Mouse (Mus musculus): ENCODE results near the gene Isl1. TPM values are rescaled to one million over a fixed set of nuclear protein-coding genes. Genes with fewer than 3 reads are reported as not detected.

Isl1 gene
- polyA plus RNA-seq, 1 experiment = 48.6 TPM

- TF ChIP-seq POLR2A (IDR thresholded peaks at IDR 0.05; ENCODE audit: borderline replicate concordance, extremely low read depth, insufficient read depth, insufficient read length, poor library complexity, severe bottlenecking) = no peak
- no peak for TF ChIP-seq CTCF (IDR thresholded peaks at IDR 0.05; ENCODE audit: borderline replicate concordance, extremely low read depth, insufficient read depth, insufficient read length)
- DNase-seq (ENCODE audit: low read depth) = peak; percentile 64
These were observed 4.6 kb downstream of the Isl1 start for GRCm38 (mm10) chr13:116304713-116305470.

- DNase-seq (ENCODE audit: low read depth) = no peak
- TF ChIP-seq POLR2A (IDR thresholded peaks at IDR 0.05; ENCODE audit: borderline replicate concordance, extremely low read depth, insufficient read depth, insufficient read length, poor library complexity, severe bottlenecking) (no peak), CTCF (IDR thresholded peaks at IDR 0.05; ENCODE audit: borderline replicate concordance, extremely low read depth, insufficient read depth, insufficient read length) (no peak)
These were observed 5.7 kb downstream of the Isl1 start for GRCm38 (mm10) chr13:116303766-116304165.

GRCm38 (mm10) chr13:116302861-116303260 lies 6.6 kb downstream of the Isl1 start:
- TF ChIP-seq POLR2A (IDR thresholded peaks at IDR 0.05; ENCODE audit: borderline replicate concordance, extremely low read depth, insufficient read depth, insufficient read length, poor library complexity, severe bottlenecking) = no peak
- no peak for TF ChIP-seq CTCF (IDR thresholded peaks at IDR 0.05; ENCODE audit: borderline replicate concordance, extremely low read depth, insufficient read depth, insufficient read length)
- DNase-seq (ENCODE audit: low read depth) = no peak

GRCm38 (mm10) chr13:116301706-116302105 lies 7.8 kb downstream of the Isl1 start:
- no peak for DNase-seq (ENCODE audit: low read depth)
- TF ChIP-seq POLR2A (IDR thresholded peaks at IDR 0.05; ENCODE audit: borderline replicate concordance, extremely low read depth, insufficient read depth, insufficient read length, poor library complexity, severe bottlenecking) = no peak
- TF ChIP-seq CTCF (IDR thresholded peaks at IDR 0.05; ENCODE audit: borderline replicate concordance, extremely low read depth, insufficient read depth, insufficient read length) = no peak

- peak; percentile 31 for DNase-seq (ENCODE audit: low read depth)
These were observed 10.2 kb downstream of the Isl1 start for GRCm38 (mm10) chr13:116299241-116299640.

GRCm38 (mm10) chr13:116298641-116299170 lies 10.8 kb downstream of the Isl1 start:
- TF ChIP-seq CTCF (IDR thresholded peaks at IDR 0.05; ENCODE audit: borderline replicate concordance, extremely low read depth, insufficient read depth, insufficient read length) (no peak), POLR2A (IDR thresholded peaks at IDR 0.05; ENCODE audit: borderline replicate concordance, extremely low read depth, insufficient read depth, insufficient read length, poor library complexity, severe bottlenecking) (no peak)
- DNase-seq (ENCODE audit: low read depth) = peak; percentile 55

More at GRCm38 (mm10) chr13:116299241-116299640, 10.2 kb downstream of the Isl1 start:
- TF ChIP-seq CTCF (IDR thresholded peaks at IDR 0.05; ENCODE audit: borderline replicate concordance, extremely low read depth, insufficient read depth, insufficient read length) = no peak
- no peak for TF ChIP-seq POLR2A (IDR thresholded peaks at IDR 0.05; ENCODE audit: borderline replicate concordance, extremely low read depth, insufficient read depth, insufficient read length, poor library complexity, severe bottlenecking)

- DNase-seq (ENCODE audit: low read depth) = peak; percentile 49
- TF ChIP-seq POLR2A (IDR thresholded peaks at IDR 0.05; ENCODE audit: borderline replicate concordance, extremely low read depth, insufficient read depth, insufficient read length, poor library complexity, severe bottlenecking) = no peak
- no peak for TF ChIP-seq CTCF (IDR thresholded peaks at IDR 0.05; ENCODE audit: borderline replicate concordance, extremely low read depth, insufficient read depth, insufficient read length)
These were observed 11.5 kb downstream of the Isl1 start for GRCm38 (mm10) chr13:116298001-116298400.

GRCm38 (mm10) chr13:116297048-116297811 lies 12.3 kb downstream of the Isl1 start:
- TF ChIP-seq POLR2A (IDR thresholded peaks at IDR 0.05; ENCODE audit: borderline replicate concordance, extremely low read depth, insufficient read depth, insufficient read length, poor library complexity, severe bottlenecking) (no peak), CTCF (IDR thresholded peaks at IDR 0.05; ENCODE audit: borderline replicate concordance, extremely low read depth, insufficient read depth, insufficient read length) (no peak)
- peak; percentile 57 for DNase-seq (ENCODE audit: low read depth)

GRCm38 (mm10) chr13:116295401-116295800 lies 14.1 kb downstream of the Isl1 start:
- peak; percentile 18 for DNase-seq (ENCODE audit: low read depth)
- TF ChIP-seq POLR2A (IDR thresholded peaks at IDR 0.05; ENCODE audit: borderline replicate concordance, extremely low read depth, insufficient read depth, insufficient read length, poor library complexity, severe bottlenecking) (no peak), CTCF (IDR thresholded peaks at IDR 0.05; ENCODE audit: borderline replicate concordance, extremely low read depth, insufficient read depth, insufficient read length) (no peak)

- TF ChIP-seq CTCF (IDR thresholded peaks at IDR 0.05; ENCODE audit: borderline replicate concordance, extremely low read depth, insufficient read depth, insufficient read length) (no peak), POLR2A (IDR thresholded peaks at IDR 0.05; ENCODE audit: borderline replicate concordance, extremely low read depth, insufficient read depth, insufficient read length, poor library complexity, severe bottlenecking) (no peak)
- peak; percentile 53 for DNase-seq (ENCODE audit: low read depth)
These were observed 14.8 kb downstream of the Isl1 start for GRCm38 (mm10) chr13:116294734-116295133.

GRCm38 (mm10) chr13:116294151-116294461 lies 15.4 kb downstream of the Isl1 start:
- no peak for DNase-seq (ENCODE audit: low read depth)
- no peak for TF ChIP-seq POLR2A (IDR thresholded peaks at IDR 0.05; ENCODE audit: borderline replicate concordance, extremely low read depth, insufficient read depth, insufficient read length, poor library complexity, severe bottlenecking)
- no peak for TF ChIP-seq CTCF (IDR thresholded peaks at IDR 0.05; ENCODE audit: borderline replicate concordance, extremely low read depth, insufficient read depth, insufficient read length)
